Mouse (Mus musculus) stomach, postnatal 0 days (tissue): ENCODE measurements around the gene Relb. TPM values are rescaled to one million over a fixed set of nuclear protein-coding genes. Genes with fewer than 3 reads are reported as not detected.

ENCODE experiments used
- ATAC-seq: fragments of 200-750 bp; cut with Nextera tagmentation; 2 replicates; pipeline ENCODE4 v1.8.0; 2017; ENCODE audit not compliant: low FRiP score, low TSS enrichment
- DNase-seq: peaks from one replicate; pipeline ENCODE4 v3.0.0-alpha.2; 2016; ENCODE audit warnings: low spot score
- H3K27ac ChIP-seq: fragments of 300-500 bp; sonication (generic); replicated peaks from 2 replicates; pipeline ENCODE4 v1.5.1; 2014; ENCODE audit warnings: mild to moderate bottlenecking, control low read depth
- H3K27me3 ChIP-seq: fragments of 300-500 bp; sonication (generic); 2 replicates; pipeline ENCODE4 v1.6.1; 2014; ENCODE audit warnings: low read length; ENCODE audit not compliant: control insufficient read depth, insufficient read depth
- H3K36me3 ChIP-seq: fragments of 300-500 bp; sonication (generic); 2 replicates; pipeline ENCODE4 v1.6.1; 2014; ENCODE audit warnings: low read length, mixed read lengths; ENCODE audit not compliant: control insufficient read depth, insufficient read depth
- H3K4me1 ChIP-seq: fragments of 300-500 bp; sonication (generic); replicated peaks from 2 replicates; pipeline ENCODE4 v1.6.1; 2014; ENCODE audit warnings: antibody characterized with exemption; ENCODE audit not compliant: control insufficient read depth, insufficient read depth
- H3K4me2 ChIP-seq: fragments of 300-500 bp; sonication (generic); replicated peaks from 2 replicates; pipeline ENCODE4 v1.6.1; 2014; ENCODE audit warnings: low read depth, mild to moderate bottlenecking, control low read depth, moderate library complexity
- H3K4me3 ChIP-seq: fragments of 300-500 bp; sonication (generic); 2 replicates; pipeline ENCODE4 v1.5.1; 2014; ENCODE audit warnings: low read depth, low read length, control low read depth
- H3K9ac ChIP-seq: fragments of 300-500 bp; sonication (generic); 2 replicates; pipeline ENCODE4 v1.6.1; 2014; ENCODE audit warnings: mild to moderate bottlenecking, low read length, control low read depth, mixed read lengths
- H3K9me3 ChIP-seq: fragments of 300-500 bp; sonication (generic); 2 replicates; pipeline ENCODE4 v1.6.1; 2016; ENCODE audit warnings: low read length; ENCODE audit not compliant: control insufficient read depth
- CTCF ChIP-seq: IDR thresholded peaks from 2 replicates; pipeline ENCODE4 v1.5.1; 2016; ENCODE audit warnings: antibody characterized with exemption, low read depth, mild to moderate bottlenecking, moderate library complexity
- EP300 ChIP-seq: optimal IDR thresholded peaks from 2 replicates; pipeline ENCODE3; 2016; ENCODE audit warnings: antibody characterized with exemption
- WGBS: fragments of 180-500 bp; shearing (Covaris S2); extraction: QIAGEN DNeasy Blood & Tissue Kit; methylation state at CpG from one replicate; pipeline ENCODE4 v1.1.7; 2014; 5-methylcytosine and 5-hydroxymethylcytosine counted together
- polyA plus RNA-seq: library from polyadenylated mRNA; unstranded; fragments of >200 nt; fragmentation: Nextera tagmentation; extraction: Ambion mirVana; gene quantifications from 2 replicates; pipeline ENCODE4 v1.2.1, GENCODE M21; 2015

Gene Relb
- polyA plus RNA-seq, 1 experiment from 2014 or later = 7.3 TPM

DNA sequence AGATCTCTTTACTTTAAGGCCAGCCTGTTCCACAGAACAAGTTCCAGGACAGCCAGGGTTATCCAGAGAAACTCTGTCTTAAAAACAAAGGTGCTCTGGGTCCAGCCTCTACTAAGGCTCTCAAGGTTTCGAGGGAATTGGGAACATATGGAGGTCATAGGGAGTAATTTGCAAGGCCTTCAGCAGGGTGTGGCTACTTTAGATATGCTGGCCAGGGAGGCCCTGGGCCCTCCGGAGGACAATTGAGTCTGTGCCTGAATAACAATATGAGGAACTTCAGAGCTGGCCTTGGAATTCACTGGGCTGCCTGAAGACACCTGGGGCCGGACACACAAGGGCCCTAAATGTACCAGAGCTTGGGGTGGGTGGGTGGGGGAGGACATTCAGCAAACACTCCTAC, 53.7 kb downstream of the Relb start:
- Histone ChIP-seq H3K4me2 (no peak overlapping the region), H3K27ac (no peak overlapping the region), H3K4me1 (peaks cover 7% of the 10 kb centered on the region), H3K9ac (no peak overlapping the region), H3K9me3 (no peaks in the 10 kb centered on the region), H3K27me3 (no peaks in the 10 kb centered on the region), H3K36me3 (no peaks in the 10 kb centered on the region), H3K4me3 (no peak overlapping the region)
- TF ChIP-seq EP300 (no peak), CTCF (no peak)
- ATAC-seq (no peak), DNase-seq (no peak)
- 66% methylated on average over 3 of the region's 3 CpGs for WGBS

DNA sequence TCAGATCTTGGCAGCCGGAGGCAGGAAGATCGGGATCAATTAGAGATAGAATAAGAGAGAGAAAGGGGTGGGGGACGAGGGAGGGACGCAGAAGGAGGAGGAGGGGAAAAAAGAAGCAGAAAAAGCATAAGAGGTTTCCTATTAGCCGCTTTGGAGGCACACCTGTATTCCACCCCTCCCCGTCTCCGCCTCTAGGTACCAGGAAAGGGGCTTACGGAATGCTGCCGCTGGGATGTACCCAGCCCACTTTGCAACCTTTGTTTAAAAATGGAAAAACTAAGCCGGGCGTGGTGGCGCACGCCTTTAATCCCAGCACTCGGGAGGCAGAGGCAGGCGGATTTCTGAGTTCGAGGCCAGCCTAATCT, 55.5 kb downstream of the Relb start:
- 10% methylated on average over 15 of the region's 16 CpGs for WGBS
- peak overlapping the region; percentile 92 for H3K4me2 ChIP-seq
- no peak for ATAC-seq

DNA sequence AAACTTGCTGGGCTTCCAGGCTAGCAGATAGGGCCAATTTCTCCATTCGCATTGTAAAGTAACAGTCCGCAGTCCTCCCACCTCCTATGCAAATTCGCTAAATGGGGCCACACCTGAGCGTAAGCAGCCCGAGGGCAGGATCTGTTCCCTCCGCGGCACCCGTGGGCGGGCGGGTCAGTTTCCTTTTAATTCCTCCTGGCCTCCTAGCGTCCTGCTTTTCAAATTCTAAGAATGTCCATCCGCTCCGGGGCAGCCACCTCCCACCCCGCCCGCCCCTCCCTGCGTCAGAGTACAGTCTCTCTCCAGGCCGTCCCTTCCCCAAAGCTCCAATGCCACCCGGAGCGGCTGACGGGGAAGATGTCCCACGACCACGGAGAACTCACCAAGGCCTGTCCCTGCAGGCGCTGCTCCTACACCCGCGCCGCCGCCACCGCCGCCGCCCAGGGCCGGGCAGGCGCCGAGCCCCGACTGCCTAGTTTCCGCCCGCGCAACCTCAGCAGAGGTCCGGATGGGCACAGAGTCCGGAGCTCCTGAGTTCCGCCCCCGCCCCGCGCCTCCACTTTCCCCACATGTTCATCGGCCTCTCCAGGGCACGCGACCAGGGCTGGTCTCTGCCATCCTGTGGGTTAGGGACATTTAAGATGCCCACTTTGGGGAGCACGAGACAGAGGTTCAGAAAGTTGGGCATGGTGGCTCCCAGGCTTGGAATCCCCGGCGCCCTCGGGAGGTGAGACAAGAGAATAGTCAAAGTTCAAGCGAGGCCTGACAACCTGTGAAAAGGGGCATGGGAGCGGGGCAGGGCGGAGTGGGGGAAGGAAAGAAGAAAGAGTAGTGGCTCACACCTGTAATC, 56.1 kb downstream of the Relb start:
- under 1% methylated on average over 53 of the region's 53 CpGs for whole genome bisulfite sequencing

More for the DNA sequence above, 55.5 kb downstream of the Relb start:
- Histone ChIP-seq H3K27me3 (no peaks in the 10 kb centered on the region), H3K27ac (peak overlapping the region; percentile 93), H3K36me3 (no peaks in the 10 kb centered on the region), H3K4me1 (peaks cover 7% of the 10 kb centered on the region), H3K4me3 (peak overlapping the region; percentile 71), H3K9me3 (no peaks in the 10 kb centered on the region), H3K9ac (peak overlapping the region; percentile 81)
- no peak for DNase-seq
- no peak for TF ChIP-seq CTCF
- TF ChIP-seq EP300 = no peak

GRCm38 (mm10) chr7:19569647-19570046, 59.6 kb downstream of the Relb start:
- no peak for DNase-seq
- Histone ChIP-seq H3K4me2 (no peak overlapping the region), H3K9ac (no peak overlapping the region), H3K4me3 (no peak overlapping the region), H3K9me3 (no peaks in the 10 kb centered on the region), H3K4me1 (no peaks in the 10 kb centered on the region; the same call in 1 of the 2 replicates), H3K36me3 (peaks cover 11% of the 10 kb centered on the region), H3K27ac (no peak overlapping the region), H3K27me3 (no peaks in the 10 kb centered on the region)
- no peak for ATAC-seq
- WGBS = 87% methylated on average over 3 of the region's 3 CpGs
- TF ChIP-seq EP300 = no peak
- no peak for TF ChIP-seq CTCF

More for the DNA sequence above, 56.1 kb downstream of the Relb start:
- peak; percentile 91 for DNase-seq
- peak overlapping the region; percentile 81 for H3K9ac ChIP-seq
- peak overlapping the region; percentile 71 for H3K4me3 ChIP-seq
- TF ChIP-seq EP300 = no peak
- peak; percentile 27 for TF ChIP-seq CTCF
- no peaks in the 10 kb centered on the region for H3K9me3 ChIP-seq
- peak overlapping the region; percentile 92 for H3K4me2 ChIP-seq
- peaks cover 7% of the 10 kb centered on the region for H3K4me1 ChIP-seq
- ATAC-seq = peak; percentile 88
- peak overlapping the region; percentile 93 for H3K27ac ChIP-seq
- H3K36me3 ChIP-seq = no peaks in the 10 kb centered on the region
- H3K27me3 ChIP-seq = no peaks in the 10 kb centered on the region

GRCm38 (mm10) chr7:19567426-19567825, 61.8 kb downstream of the Relb start:
- Histone ChIP-seq H3K9me3 (no peaks in the 10 kb centered on the region), H3K27me3 (no peaks in the 10 kb centered on the region), H3K36me3 (peaks cover 11% of the 10 kb centered on the region), H3K9ac (no peak overlapping the region), H3K4me2 (no peak overlapping the region), H3K4me3 (no peak overlapping the region), H3K4me1 (peaks cover 2% of the 10 kb centered on the region; the same call in 1 of the 2 replicates), H3K27ac (no peak overlapping the region)
- DNase-seq (no peak), ATAC-seq (no peak)
- TF ChIP-seq EP300 (no peak), CTCF (no peak)
- WGBS = 83% methylated on average over 8 of the region's 8 CpGs

DNA sequence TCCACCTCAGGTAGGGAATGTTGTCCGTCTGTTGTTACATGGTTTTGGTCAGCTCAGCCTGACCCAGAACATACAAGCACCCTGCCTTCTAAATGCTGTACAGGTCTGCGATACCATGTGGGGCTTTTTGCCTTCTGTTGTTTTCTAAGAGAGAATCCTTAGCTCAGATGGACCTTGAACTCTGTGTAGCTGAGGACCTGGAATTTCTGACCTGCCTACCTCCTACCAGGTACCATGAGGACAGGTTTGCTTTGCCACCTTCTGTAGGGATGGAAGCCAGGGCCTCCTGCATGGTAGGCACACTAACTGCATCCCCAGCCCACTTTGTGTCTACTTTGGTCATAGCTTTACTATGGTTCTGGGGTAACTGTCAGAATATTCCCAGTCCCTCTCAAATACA, 63.4 kb downstream of the Relb start:
- 0 out of 2 replicates have a peak, but pooled peaks cover 3% of the 10 kb centered on the region for H3K4me1 ChIP-seq
- TF ChIP-seq EP300 = no peak
- TF ChIP-seq CTCF = no peak
- DNase-seq (no peak), ATAC-seq (no peak)
- no peak overlapping the region for H3K27ac ChIP-seq
- no peaks in the 10 kb centered on the region for H3K27me3 ChIP-seq
- H3K9ac ChIP-seq = no peak overlapping the region
- H3K36me3 ChIP-seq = peaks cover 11% of the 10 kb centered on the region
- 92% methylated on average over 2 of the region's 2 CpGs for WGBS
- no peak overlapping the region for H3K4me3 ChIP-seq
- H3K4me2 ChIP-seq = no peak overlapping the region
- H3K9me3 ChIP-seq = no peaks in the 10 kb centered on the region
